Mouse (Mus musculus): ENCODE data around the gene Myo1d.

Myo1d gene

DNA sequence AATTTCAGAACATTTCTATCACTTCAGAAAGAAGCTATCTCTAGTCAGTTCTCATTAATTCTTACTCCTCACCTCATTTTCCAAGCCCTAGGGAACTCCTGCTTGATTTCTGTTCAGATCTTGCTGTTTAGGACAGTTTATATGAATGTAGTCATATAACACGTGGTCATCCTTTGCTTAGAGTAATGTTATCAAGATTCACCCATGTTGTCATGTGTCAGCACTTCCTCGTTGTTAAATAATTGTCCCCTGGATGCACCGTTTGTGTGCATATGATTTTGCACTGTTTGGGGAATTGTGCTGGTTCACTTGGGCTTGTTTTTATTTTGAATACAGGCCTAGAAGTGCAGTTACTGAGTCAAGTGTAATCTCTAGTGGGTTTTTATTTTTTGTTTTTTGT, 327.6 kb downstream of the Myo1d start:
- in situ Hi-C loops (cut with MboI, MseI), result loop anchor here in 1 of 2 experiments (5.0 kb wide), 1 partner anchor 215 kb away; no protein-coding TSS in a partner anchor

DNA sequence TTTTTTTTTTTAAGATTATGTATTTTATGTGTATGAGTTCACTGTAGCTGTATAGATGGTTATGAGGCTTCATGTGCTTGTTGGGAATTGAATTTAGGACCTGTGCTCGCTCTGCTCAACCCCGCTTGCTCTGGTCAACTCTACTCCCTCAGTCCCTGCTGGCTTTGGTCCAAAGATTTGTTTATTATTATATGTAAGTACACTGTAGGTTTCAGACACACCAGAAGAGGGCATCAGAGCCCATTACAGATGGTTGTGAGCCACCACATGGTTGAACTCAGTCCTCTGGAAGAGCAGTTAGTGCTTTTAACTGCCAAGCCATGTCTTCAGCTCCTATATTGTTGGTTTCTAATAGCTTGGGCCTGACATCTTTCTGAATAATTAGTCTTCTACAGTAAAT, 330.0 kb downstream of the Myo1d start:
- in situ Hi-C loops (cut with MboI, MseI), result loop anchor here in 1 of 2 experiments (5.0 kb wide), 1 partner anchor 217 kb away; no protein-coding TSS in a partner anchor

DNA sequence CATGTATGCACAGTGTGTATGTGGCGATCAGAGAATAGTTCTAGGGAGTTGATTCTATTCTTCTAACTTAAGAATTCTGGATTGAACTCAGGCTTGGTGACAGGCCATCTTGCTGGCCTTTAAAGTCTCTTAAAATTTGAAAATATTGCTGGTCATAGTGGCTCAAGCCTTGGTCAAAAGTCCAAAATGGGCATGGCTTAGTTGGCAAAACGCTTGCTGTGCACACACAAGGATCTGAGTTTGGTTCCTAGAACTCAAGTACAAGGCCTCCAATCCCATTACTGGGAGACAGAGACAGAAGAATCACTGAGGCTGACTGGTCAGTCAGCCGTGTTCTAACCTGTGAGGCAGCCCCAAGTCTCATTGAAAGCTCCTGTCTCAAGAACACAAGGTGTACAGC, 332.9 kb downstream of the Myo1d start:
- in situ Hi-C loops (cut with MboI, MseI), result no loop called here
